Mouse (Mus musculus) forebrain, embryonic 11.5 days (tissue): ENCODE data around the gene Ddit4. TPM values are rescaled to one million over a fixed set of nuclear protein-coding genes. Genes with fewer than 3 reads are reported as not detected.

Experiments
- ATAC-seq: fragments of 200-750 bp; cut with Nextera tagmentation; replicated peaks from 2 replicates; pipeline ENCODE4 v1.8.0; 2017; ENCODE audit warnings: moderate TSS enrichment; ENCODE audit not compliant: low FRiP score
- DNase-seq: peaks from one replicate; pipeline ENCODE4 v3.0.0-alpha.2; 2017; ENCODE audit warnings: low spot score
- H3K27ac ChIP-seq: fragments of 300-500 bp; sonication (generic); 2 replicates; pipeline ENCODE4 v1.5.1; 2014; ENCODE audit warnings: low read depth, low read length
- H3K27me3 ChIP-seq: fragments of 300-500 bp; sonication (generic); 2 replicates; pipeline ENCODE4 v1.6.1; 2014; ENCODE audit warnings: mild to moderate bottlenecking, low read length, mixed read lengths; ENCODE audit not compliant: control insufficient read depth, insufficient read depth
- H3K36me3 ChIP-seq: fragments of 300-500 bp; sonication (generic); 2 replicates; pipeline ENCODE4 v1.6.1; 2014; ENCODE audit warnings: mild to moderate bottlenecking, low read length, moderate library complexity, mixed read lengths; ENCODE audit not compliant: control insufficient read depth, insufficient read depth
- H3K4me1 ChIP-seq: fragments of 300-500 bp; sonication (generic); replicated peaks from 2 replicates; pipeline ENCODE4 v1.6.1; 2014; ENCODE audit warnings: low read length, mixed read lengths; ENCODE audit not compliant: control insufficient read depth, insufficient read depth
- H3K4me2 ChIP-seq: fragments of 300-500 bp; sonication (generic); 2 replicates; pipeline ENCODE4 v1.6.1; 2014; ENCODE audit warnings: low read depth, mild to moderate bottlenecking, low read length, moderate library complexity, mixed read lengths; ENCODE audit not compliant: severe bottlenecking
- H3K4me3 ChIP-seq: fragments of 300-500 bp; sonication (generic); 2 replicates; pipeline ENCODE4 v1.5.1; 2014; ENCODE audit warnings: low read depth, low read length
- H3K9ac ChIP-seq: fragments of 300-500 bp; sonication (generic); 2 replicates; pipeline ENCODE4 v1.6.1; 2014; ENCODE audit warnings: low read length
- H3K9me3 ChIP-seq: fragments of 300-500 bp; sonication (generic); 2 replicates; pipeline ENCODE4 v1.6.1; 2016; ENCODE audit warnings: low read length, mixed read lengths; ENCODE audit not compliant: control insufficient read depth
- WGBS: fragments of 180-500 bp; shearing (Covaris S2); extraction: QIAGEN DNeasy Blood & Tissue Kit; methylation state at CpG from one replicate; pipeline ENCODE4 v1.1.7; 2014; 5-methylcytosine and 5-hydroxymethylcytosine counted together
- polyA plus RNA-seq: library from polyadenylated mRNA; unstranded; fragments of >200 nt; fragmentation: Nextera tagmentation; extraction: Ambion mirVana; gene quantifications from 2 replicates; pipeline ENCODE4 v1.2.1, GENCODE M21; 2014

Gene Ddit4
- polyA plus RNA-seq, 1 experiment from 2014 or later = 7.4 TPM

DNA sequence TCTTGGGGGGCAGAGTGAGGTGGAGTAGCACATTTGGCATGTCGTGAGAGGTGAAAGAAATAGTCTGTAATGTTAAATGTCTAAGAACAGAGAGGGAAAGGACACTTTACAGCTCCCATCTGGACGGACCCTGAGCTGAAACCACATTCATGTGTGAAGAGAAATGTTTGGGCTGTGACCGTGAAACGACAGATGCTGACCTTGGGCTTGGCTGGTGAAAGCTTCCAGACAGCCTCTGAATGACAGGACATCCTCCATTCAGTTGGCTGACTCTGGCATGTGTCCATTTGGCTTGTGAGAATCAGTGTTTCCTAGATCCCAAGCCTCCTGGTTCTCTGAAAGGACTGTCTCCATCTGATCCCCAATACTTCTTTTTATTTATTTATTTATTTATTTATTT lies 36.4 kb upstream of the Ddit4 start:
- 88% methylated on average over 4 of the region's 4 CpGs for WGBS
- no peak for ATAC-seq
- H3K36me3 ChIP-seq = peaks cover 13% of the 10 kb centered on the region; the same call in 1 of the 2 replicates

DNA sequence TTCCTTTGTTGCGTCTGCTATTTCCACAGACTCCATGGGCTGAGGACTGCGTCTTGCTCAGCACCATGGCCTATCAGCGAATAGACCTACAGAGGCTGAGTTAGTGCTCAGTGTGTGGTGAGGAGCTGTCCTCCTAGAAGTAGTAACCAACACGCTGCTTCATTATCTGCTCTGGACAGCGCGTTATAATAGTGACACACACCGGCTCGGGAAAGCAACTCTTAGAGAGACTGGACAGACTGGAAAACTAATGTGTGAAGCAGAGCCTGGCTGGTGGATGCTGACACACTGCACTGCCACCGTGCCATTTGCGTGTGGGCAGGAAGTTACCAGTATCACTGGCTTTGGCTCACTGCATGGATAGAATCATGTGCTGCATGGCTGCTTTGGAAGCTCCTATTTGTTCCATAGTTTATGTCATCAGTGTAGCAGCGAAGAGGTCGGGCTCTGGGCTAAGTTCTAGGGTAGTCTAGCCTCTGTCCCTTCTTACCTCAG lies 30.8 kb upstream of the Ddit4 start:
- no peak for ATAC-seq
- no peaks in the 10 kb centered on the region; the same call in 1 of the 2 replicates for H3K36me3 ChIP-seq

More for the DNA sequence above, 36.4 kb upstream of the Ddit4 start:
- H3K27me3 ChIP-seq = no peaks in the 10 kb centered on the region
- no peak for DNase-seq
- H3K9me3 ChIP-seq = no peaks in the 10 kb centered on the region
- H3K27ac ChIP-seq = no peak overlapping the region
- no peaks in the 10 kb centered on the region for H3K4me1 ChIP-seq
- H3K4me2 ChIP-seq = no peak overlapping the region
- no peak overlapping the region for H3K9ac ChIP-seq
- no peak overlapping the region for H3K4me3 ChIP-seq

GRCm38 (mm10) chr10:59981792-59982191 lies 30.2 kb upstream of the Ddit4 start:
- no peak overlapping the region for H3K27ac ChIP-seq
- no peaks in the 10 kb centered on the region for H3K36me3 ChIP-seq
- DNase-seq (no peak), ATAC-seq (no peak)
- no peaks in the 10 kb centered on the region for H3K4me1 ChIP-seq
- no peaks in the 10 kb centered on the region for H3K27me3 ChIP-seq
- H3K4me3 ChIP-seq = no peak overlapping the region
- no peak overlapping the region for H3K4me2 ChIP-seq
- no peak overlapping the region for H3K9ac ChIP-seq
- 92% methylated on average over 9 of the region's 9 CpGs for WGBS
- no peaks in the 10 kb centered on the region for H3K9me3 ChIP-seq

More for the DNA sequence above, 30.8 kb upstream of the Ddit4 start:
- Histone ChIP-seq H3K4me2 (no peak overlapping the region), H3K9ac (no peak overlapping the region), H3K27me3 (no peaks in the 10 kb centered on the region), H3K4me3 (no peak overlapping the region), H3K9me3 (no peaks in the 10 kb centered on the region), H3K27ac (no peak overlapping the region), H3K4me1 (no peaks in the 10 kb centered on the region)
- 92% methylated on average over 12 of the region's 12 CpGs for WGBS
- no peak for DNase-seq

GRCm38 (mm10) chr10:59981336-59981735 lies 29.7 kb upstream of the Ddit4 start:
- H3K27ac ChIP-seq = no peak overlapping the region
- 82% methylated on average over 4 of the region's 4 CpGs for WGBS
- no peak for ATAC-seq

DNA sequence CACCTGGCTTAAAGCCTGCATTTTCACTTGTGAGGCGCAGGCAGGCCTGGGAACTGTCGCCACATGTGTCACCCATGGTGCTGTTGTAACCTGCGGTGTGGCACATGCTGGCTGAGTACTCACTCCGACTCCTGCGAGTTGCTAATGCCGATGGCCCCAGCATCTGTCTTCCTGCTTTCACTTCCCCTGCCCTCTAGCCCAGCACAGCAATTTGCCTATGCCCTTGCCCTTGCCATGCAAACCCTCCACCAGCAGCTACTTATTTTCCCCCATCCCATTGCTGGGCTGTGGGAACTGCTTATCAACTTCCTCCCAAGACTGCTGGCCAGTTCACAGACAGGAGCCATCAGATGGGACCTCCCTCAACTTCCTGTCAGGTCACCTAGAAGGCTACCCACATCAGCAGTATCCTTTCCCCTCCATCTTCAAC lies 29.2 kb upstream of the Ddit4 start:
- no peak overlapping the region for H3K4me2 ChIP-seq
- no peak overlapping the region for H3K27ac ChIP-seq
- no peaks in the 10 kb centered on the region for H3K4me1 ChIP-seq
- no peak overlapping the region for H3K4me3 ChIP-seq
- no peaks in the 10 kb centered on the region for H3K9me3 ChIP-seq
- no peaks in the 10 kb centered on the region for H3K27me3 ChIP-seq
- DNase-seq (no peak), ATAC-seq (no peak)
- no peaks in the 10 kb centered on the region for H3K36me3 ChIP-seq
- H3K9ac ChIP-seq = no peak overlapping the region
- 95% methylated on average over 6 of the region's 6 CpGs for WGBS

More at GRCm38 (mm10) chr10:59981336-59981735, 29.7 kb upstream of the Ddit4 start:
- Histone ChIP-seq H3K4me1 (no peaks in the 10 kb centered on the region), H3K27me3 (no peaks in the 10 kb centered on the region), H3K9ac (no peak overlapping the region), H3K4me3 (no peak overlapping the region), H3K9me3 (no peaks in the 10 kb centered on the region), H3K36me3 (no peaks in the 10 kb centered on the region), H3K4me2 (no peak overlapping the region)
- DNase-seq = no peak

DNA sequence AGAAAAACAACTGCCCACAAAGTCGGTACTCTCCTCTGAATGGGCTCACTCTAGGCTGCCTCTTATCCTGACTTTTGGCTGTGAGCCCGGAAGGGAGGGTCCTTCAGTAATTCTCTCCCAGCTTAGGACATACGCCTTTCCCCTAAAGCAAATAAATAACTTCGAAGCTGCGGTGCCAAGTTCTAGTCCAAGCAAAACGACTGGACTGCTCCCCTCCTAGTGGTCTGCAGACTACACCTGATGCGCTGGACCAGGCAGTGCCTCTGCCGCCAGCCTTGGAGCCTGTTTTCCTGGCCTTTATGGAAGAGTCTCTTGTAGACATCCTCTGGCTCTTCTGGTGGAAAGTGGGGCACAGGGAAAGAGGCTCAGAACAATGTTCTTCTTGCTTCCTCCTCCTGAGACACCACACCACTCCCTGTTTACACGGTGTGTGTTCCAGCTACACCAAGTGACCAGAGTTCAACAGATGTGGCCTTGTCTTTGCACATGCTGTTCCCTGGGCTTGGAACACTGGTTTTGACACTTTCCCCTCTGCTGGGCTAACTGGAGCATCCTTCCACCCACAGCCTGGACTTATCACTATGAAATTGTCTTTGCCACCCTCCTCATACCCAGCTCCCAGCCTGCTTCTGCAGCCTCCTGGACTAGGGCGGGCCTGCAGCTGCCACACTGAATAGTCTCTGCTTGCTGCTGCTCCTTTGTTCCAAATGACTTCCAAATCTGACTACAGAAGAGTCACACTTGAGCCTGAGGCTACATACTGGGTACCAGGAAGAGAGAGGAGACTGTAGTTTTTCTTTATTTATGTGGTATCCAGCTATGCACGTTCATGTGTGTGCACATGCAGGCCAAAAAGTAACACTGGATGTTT lies 27.5 kb upstream of the Ddit4 start:
- ATAC-seq (no peak), DNase-seq (no peak)
- Histone ChIP-seq H3K27ac (no peak overlapping the region; the same call in 1 of the 2 replicates), H3K27me3 (no peaks in the 10 kb centered on the region), H3K4me1 (peaks cover 5% of the 10 kb centered on the region; the same call in 1 of the 2 replicates), H3K4me2 (no peak overlapping the region), H3K9me3 (no peaks in the 10 kb centered on the region), H3K36me3 (no peaks in the 10 kb centered on the region), H3K4me3 (no peak overlapping the region), H3K9ac (no peak overlapping the region)
- WGBS = 58% methylated on average over 11 of the region's 11 CpGs

GRCm38 (mm10) chr10:59978401-59978800 lies 26.8 kb upstream of the Ddit4 start:
- ATAC-seq = no peak
- Histone ChIP-seq H3K4me3 (no peak overlapping the region), H3K4me1 (peaks cover 6% of the 10 kb centered on the region; the same call in 1 of the 2 replicates), H3K27me3 (no peaks in the 10 kb centered on the region), H3K27ac (no peak overlapping the region), H3K4me2 (no peak overlapping the region), H3K36me3 (no peaks in the 10 kb centered on the region), H3K9ac (no peak overlapping the region), H3K9me3 (no peaks in the 10 kb centered on the region)
- no peak for DNase-seq
- WGBS = 75% methylated on average over 2 of the region's 2 CpGs

DNA sequence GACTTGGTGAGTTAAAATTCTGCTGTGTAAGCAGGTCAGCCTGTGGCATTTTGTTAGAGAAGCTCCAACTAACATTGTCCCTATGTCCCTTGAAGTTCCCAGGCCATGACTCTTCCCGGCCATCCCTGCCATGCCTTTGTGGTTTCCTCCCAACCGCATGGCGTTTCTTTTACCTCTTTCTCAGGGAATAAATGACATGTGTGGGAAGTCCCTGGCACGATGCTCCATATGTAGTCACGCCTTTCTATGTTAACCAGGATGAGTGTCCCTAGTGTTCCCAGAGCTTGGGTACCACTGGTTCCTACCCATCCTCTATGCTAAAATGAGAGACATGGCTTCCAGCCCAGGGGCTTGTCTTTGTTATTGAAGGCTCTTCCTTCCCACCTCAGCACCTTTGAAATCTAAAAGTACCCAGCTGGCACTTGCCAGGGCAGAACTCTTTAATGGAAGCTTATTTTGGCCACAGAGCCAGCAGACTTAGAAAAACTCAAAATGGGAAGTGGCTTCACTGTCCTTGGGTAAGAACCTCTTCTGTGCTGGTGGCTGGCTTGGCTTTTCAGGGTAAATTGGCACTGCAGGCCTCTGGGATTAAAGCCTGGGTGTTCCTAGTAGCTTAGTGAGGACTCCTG lies 26.2 kb upstream of the Ddit4 start:
- H3K4me1 ChIP-seq = peaks cover 6% of the 10 kb centered on the region; the same call in 1 of the 2 replicates
- WGBS = 95% methylated on average over 5 of the region's 5 CpGs
- DNase-seq (no peak), ATAC-seq (no peak)
- no peak overlapping the region for H3K4me2 ChIP-seq
- H3K36me3 ChIP-seq = no peaks in the 10 kb centered on the region
- no peak overlapping the region for H3K27ac ChIP-seq
- no peaks in the 10 kb centered on the region for H3K9me3 ChIP-seq
- no peaks in the 10 kb centered on the region for H3K27me3 ChIP-seq
- no peak overlapping the region for H3K9ac ChIP-seq
- H3K4me3 ChIP-seq = no peak overlapping the region
